Mouse (Mus musculus) lung, adult 2 months (tissue): Measurements from ENCODE around the gene Reps2.

Source experiments
- CTCF ChIP-seq: fragments of 200-500 bp; IDR thresholded peaks from 2 replicates; pipeline ENCODE4 v1.5.1; 2011; ENCODE audit warnings: mild to moderate bottlenecking, low read length, control low read depth; ENCODE audit not compliant: insufficient read depth
- POLR2A ChIP-seq: fragments of 200-500 bp; IDR thresholded peaks from 2 replicates; pipeline ENCODE4 v1.6.1; 2011; ENCODE audit warnings: low read depth, mild to moderate bottlenecking, control low read depth, low read length, borderline replicate concordance; ENCODE audit errors: extremely low read depth

- TF ChIP-seq CTCF (no peak), POLR2A (no peak)
Measured at GRCm38 (mm10) chrX:162555729-162556458, 87.6 kb downstream of the Reps2 start.
